Mouse (Mus musculus): Measurements from ENCODE around the gene Mllt6. TPM values are rescaled to one million over a fixed set of nuclear protein-coding genes. Genes with fewer than 3 reads are reported as not detected.
A peak's percentile ranks its signal among the peaks of the same experiment; 100 is the strongest.

Gene Mllt6
- total RNA-seq, 2 experiments from 2014 or later = 67.0 to 68.8 TPM

DNA sequence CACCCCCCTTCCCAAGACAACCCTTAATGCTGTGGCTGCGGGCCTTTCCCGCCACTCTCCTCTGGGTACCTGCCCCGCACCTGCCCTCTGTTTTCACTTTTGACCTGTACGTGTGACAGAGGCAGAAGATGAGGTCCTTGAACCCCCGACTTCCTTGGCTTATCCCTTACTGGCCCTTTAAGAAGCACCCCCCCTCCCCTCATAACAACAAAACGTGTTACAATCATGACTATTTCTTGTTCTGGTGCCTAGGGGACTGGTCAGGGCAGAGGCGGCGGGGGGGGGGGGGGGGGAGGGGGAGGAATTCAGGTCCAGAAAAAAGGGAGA, 1.1 kb downstream of the Mllt6 start:
- intact Hi-C loops (cut with DNase I) = loop anchor here (1.0 kb wide), 1 partner anchor 21 kb away; the partner anchor contains the start of gene Cisd3

DNA sequence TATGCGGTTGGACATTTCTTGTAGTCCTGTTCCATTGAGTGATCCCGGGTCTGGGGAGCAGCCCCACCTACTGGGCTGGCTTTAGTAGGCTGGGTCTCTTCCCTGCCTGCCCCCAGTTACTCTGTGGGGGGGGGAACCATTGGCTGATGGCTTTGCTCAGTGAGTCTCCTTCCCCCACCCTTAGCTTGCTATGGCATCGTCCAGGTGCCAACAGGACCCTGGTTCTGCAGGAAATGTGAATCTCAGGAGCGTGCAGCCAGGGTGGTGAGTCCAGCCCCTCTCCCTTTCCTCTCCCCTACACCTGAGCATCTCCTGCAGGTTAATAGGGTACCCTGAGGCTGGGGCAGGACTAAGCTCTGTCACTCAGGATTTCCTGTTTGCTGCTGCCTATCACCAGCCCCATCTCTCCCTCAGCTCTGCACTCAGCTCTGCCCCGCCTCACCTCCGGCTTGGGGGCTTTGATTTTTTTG, 1.6 kb downstream of the Mllt6 start:
- no peak for DNase-seq
- intact Hi-C loops (cut with DNase I) = loop anchor here (1.0 kb wide), 1 partner anchor 20 kb away; the partner anchor contains the start of gene Cisd3

More for the DNA sequence above, 1.1 kb downstream of the Mllt6 start:
- no peak for DNase-seq

DNA sequence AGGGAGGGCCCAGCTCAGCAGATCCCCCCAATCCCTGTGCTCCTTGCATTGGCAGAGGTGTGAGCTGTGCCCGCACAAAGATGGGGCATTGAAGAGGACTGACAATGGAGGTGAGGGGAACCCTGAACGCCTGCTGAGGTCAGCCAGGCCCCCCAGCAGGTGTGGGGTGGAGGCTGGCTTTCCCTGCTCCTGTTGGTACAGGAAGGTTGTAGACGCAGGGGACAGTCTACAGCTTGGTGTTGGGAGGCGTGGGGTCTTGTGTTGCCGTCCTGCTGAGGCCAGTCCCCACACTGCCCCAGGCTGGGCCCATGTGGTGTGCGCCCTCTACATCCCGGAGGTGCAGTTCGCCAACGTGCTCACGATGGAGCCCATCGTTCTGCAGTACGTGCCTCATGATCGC, 2.2 kb downstream of the Mllt6 start:
- intact Hi-C loops (cut with DNase I) = no loop called here

DNA sequence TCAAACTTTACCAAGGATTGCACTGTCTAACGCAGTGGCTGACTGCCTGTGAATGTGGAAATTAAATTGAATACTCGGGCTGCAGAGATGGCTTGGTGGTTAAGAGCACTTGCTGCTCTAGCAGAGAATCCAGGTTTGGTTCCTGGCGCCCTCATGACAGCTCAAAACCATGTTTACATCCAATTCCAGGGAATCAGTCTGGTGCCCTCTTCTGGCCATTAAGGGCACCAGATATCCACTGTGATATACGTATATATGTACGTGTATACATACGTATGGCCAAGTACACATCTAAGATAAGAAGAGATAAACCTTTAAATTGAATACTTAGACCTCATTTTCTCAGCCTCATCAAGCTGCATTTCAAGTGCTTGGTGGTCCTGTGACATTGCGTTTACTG, 3.0 kb downstream of the Mllt6 start:
- intact Hi-C loops (cut with DNase I) = no loop called here
- DNase-seq = no peak

More for the DNA sequence above, 2.2 kb downstream of the Mllt6 start:
- no peak for DNase-seq

DNA sequence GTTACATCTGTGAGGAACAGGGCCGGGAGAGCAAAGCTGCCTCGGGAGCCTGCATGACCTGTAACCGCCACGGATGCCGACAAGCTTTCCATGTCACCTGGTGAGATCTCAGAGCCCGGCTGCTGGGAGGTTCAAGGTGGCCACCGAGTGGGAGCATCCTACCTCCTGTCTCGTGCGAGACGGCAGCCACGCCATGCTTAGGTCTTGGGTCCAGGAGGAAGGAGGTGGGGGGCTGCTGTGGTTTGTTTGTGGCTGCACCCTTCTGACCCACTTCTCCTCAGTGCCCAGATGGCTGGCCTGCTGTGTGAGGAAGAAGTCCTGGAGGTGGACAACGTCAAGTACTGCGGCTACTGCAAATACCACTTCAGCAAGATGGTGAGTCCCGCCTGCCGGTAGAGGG, 3.6 kb downstream of the Mllt6 start:
- DNase-seq = no peak
- intact Hi-C loops (cut with DNase I) = no loop called here

DNA sequence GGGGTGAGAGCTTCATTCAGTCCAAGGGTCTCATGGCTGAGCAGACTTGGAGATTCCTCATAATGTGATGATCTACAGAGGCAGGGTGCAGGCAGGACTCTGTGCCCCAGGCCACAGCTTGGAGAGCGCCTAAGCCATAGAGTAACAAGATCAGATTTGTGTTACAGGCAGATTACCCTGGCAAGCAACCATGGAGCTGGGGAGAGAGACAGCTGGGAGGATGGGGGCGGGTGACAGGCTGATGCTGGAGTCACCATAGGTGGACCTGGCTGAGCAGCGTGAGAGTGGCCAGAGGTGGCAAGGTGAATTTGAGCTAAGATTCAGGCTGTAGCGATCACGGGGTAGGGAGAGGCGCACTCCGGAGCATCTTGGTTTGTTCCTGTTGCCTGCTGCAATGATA, 4.9 kb downstream of the Mllt6 start:
- DNase-seq = no peak
- intact Hi-C loops (cut with DNase I) = no loop called here

DNA sequence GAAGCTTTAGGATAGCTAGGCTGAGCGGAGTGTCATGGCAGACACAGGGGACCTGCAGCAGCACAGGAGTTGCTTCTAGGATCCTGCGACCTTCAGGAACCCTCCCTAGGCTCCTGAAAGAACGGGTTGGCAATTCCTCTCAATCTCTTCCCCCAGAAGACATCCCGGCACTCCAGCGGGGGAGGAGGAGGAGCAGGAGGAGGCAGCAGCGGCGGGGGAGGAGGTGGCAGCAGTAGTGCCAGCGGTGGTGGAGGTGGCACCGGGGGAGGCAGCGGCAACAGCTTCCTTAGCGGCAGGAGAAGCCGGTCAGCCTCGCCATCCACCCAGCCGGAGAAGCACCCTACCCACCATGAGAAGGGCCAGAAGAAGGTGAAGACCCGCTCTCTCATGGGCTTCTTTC, 6.1 kb downstream of the Mllt6 start:
- intact Hi-C loops (cut with DNase I) = no loop called here
- no peak for DNase-seq

DNA sequence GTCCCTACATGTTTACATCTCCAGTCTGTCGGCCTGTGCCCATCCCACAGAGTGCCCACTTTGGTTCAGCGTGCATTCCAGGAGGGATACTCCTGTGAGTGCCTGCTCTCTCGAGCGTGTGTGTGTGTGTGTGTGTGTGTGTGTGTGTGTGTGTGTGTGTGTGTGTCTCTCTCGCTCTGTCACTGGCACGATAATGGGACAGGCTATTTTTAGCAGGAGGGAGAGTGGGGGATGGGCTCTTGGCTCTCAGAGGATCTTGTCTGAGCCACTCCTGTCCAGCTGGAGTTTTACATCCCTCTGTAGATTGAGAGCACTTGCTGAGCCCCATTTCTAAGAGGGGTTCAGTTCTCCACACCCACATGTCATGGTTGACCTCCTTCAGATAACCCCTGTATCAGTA, 6.6 kb downstream of the Mllt6 start:
- intact Hi-C loops (cut with DNase I) = no loop called here
- DNase-seq = peak; percentile 59 to 67

DNA sequence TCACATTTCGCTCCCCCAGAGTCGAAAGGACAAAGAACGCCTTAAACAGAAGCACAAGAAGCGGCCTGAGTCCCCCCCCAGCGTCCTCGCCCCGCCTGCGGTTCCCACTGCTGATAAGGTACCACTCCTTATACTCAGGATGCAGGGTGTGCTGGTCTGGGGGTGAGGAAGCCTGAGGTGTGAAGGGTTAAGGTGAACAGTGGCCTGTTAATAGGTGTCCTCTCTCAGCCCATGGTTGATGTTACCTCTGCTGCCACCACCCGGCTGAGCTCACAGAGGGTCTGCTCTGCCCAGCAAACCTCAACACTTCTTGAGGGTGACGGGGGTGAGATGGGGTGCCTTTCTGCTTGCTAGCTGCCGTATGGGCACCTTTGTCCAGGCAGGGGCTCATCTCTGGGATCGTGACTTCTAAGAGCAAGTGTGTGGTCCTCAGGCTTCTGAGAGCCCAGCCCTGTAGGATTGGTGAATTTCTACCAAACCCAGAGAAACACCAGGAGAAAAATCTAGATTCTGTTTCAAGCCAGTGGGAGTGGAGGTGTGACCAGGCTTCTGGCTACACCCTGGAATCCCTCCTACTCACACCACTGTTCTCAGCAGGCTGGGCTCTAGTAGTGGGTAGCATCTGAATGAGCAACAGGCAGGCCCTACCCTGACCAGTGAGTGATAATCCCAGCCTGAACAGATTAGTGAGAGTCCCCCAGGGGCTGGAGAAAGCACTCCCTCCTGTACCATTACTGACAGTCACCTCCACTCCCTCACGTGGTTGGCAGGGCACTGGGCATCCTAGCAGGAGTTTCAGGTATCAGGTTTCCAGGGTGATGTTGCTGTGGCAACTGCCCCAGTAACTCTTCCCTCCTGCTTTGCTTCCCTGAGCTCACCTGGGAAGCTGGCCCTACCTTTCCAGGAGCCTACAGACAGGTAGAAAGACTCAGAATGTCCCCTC, 7.3 kb downstream of the Mllt6 start:
- no peak for DNase-seq
- intact Hi-C loops (cut with DNase I) = no loop called here

DNA sequence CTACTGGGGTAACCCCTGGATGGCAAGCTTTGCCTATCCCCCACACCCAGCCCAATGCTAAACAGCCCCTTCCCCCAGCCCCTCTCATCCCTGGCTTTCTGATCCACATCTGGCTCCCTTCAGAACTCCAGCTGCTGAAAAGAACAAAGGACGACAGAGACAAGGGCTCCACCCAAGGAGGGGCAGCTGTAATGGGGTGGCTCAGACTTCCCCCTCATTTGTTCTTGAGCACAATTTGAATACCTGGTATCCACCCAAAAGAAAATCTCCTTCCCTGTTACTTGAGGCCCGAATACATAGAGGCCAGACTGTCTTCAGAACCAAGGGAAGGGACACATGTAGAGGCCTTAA, 7.9 kb downstream of the Mllt6 start:
- DNase-seq = no peak
- intact Hi-C loops (cut with DNase I) = no loop called here

DNA sequence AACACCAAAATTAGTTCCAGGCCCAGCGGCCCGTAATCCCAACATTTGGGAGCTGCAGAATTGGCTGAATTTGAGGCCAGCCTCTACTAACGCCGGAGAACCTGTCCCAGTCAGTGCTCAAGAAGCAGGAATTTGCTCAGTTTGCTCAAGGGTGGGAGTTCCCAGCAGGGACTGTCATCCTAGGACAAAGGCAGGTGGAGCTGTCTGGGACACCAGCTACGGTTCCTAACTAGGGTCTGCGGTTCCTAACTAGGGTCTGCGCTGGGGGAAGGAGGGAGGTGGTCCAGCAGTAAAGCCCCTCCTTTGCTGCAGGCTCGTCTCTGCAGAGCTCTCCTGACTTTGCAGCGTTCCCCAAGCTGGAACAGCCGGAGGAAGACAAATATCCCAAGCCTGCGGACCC, 9.9 kb downstream of the Mllt6 start:
- intact Hi-C loops (cut with DNase I) = no loop called here
- DNase-seq = no peak

DNA sequence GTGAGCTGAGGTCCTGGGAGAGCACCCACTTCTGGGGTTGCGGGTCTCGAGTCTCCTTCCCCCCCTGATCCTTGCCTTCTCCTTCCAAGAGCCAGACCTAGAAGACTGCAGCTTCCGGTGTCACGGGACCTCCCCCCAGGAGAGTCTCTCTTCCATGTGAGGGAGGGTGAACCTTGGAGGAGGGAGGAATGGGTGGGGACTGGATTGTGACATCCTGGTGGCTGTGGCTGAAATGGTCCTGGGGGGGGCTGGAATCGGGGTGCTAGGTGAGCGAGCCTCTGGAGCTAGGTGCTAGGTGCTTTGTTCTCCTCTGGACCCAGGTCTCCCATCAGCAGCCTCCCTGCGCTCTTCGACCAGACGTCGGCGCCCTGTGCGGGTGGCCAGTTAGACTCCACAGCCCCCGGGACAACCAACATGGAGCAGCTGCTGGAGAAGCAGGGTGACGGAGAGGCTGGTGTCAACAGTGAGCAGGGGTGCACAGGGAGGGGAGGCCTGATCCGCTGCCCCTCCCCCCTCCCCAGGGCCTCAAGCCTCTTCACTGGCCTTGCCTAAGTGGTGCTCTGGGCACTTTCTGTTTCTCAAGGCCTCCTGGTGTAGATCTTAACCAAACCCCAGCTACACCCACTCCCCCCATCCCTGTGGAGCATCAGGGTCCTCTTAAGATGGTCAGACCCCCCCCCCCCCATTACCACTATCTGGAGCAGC, 13.0 kb downstream of the Mllt6 start:
- no peak for DNase-seq
- intact Hi-C loops (cut with DNase I) = no loop called here

DNA sequence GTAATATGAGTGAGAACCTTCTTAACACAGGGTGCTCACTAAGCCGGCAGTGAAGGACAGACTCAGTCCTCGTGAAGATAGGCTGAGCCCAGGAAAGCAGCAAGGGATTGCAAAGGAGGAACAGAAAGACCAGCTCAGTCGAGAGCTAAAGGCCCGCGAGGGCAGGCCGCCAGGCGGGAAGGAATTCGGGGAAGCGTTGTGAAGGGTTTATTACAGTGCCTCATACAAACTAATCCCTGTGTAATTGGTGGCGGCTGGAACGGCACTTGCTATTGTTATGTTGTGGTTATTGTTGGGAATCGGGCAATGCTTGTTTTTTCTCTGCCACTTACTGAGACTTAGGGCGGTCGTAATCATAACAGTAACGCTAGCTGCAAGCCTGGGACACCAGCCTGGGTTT, 14.2 kb downstream of the Mllt6 start:
- intact Hi-C loops (cut with DNase I) = no loop called here
- DNase-seq = no peak

DNA sequence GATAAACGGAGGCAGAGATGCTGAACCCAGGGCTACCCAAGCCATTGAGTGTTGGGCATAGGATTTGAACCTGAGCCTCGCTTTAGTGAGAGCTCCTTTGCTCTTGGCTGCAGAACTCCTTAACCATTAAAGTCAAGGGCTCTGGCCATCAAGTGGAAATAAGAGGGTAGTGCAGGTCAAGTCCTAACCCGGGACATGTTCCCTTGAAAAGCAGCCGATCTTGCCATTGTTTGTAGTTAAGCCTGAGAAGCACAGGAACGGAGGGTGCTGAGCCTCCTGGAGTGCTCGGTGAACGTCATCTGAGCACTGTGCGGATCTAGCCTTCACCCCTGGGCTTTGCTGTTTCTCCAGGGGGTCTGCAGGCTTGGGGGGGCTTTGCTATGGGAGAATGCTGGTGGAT, 14.6 kb downstream of the Mllt6 start:
- intact Hi-C loops (cut with DNase I) = no loop called here
- no peak for DNase-seq

DNA sequence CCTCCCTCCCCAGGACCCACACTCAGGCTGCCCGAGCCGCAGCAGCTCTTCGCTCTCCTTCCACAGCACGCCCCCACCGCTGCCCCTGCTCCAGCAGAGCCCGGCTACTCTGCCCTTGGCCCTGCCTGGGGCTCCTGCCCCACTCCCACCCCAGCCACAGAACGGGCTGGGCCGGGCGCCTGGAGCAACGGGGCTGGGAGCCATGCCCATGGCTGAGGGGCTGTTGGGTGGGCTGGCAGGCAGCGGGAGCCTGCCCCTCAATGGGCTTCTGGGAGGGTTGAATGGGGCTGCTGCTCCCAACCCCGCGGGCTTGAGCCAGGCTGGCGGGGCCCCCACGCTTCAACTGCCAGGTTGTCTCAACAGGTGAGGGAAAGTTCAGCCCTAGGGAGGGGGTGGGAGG, 15.1 kb downstream of the Mllt6 start:
- DNase-seq = no peak
- intact Hi-C loops (cut with DNase I) = no loop called here

DNA sequence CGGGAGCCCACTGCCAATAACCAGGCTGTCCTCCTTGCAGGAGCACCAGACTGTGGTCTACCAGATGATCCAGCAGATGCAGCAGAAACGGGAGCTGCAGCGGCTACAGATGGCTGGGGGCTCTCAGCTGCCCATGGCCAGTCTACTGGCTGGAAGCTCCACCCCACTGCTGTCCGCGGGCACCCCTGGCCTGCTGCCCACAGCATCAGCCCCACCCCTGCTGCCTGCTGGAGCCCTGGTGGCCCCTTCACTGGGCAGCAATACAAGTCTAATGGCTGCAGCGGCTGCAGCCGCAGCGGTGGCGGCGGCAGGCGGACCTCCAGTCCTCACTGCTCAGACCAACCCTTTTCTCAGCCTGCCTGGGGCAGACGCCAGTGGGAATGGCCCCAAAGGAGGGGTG, 17.2 kb downstream of the Mllt6 start:
- no peak for DNase-seq
- intact Hi-C loops (cut with DNase I) = no loop called here

DNA sequence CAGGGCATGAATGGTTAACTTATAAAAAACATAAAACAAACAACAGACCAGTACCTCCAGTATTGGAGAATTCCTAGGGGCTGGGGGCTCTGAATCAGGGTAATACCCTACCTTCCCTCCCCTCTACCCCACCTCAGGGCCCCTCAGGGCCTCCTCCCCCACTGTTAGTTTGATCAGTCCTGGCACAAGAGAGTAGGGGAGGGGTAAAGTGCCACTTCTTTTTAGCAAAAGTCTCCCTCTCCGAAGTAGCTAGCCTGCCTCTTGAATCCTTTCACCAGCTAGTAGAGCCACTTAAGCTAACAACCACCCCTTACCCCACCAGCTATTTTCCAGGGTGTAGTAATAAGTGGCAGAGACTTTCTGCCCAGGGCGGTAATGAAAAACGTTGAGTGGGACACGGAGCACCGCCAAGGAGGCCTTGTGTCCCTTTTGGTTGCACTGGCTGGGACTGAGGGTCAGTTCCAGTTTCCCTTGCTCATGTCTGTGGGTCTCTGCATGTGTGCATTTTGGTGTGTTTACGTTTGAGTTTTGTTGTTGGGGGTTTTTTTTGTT, 19.4 kb downstream of the Mllt6 start:
- DNase-seq = no peak
- intact Hi-C loops (cut with DNase I) = no loop called here

DNA sequence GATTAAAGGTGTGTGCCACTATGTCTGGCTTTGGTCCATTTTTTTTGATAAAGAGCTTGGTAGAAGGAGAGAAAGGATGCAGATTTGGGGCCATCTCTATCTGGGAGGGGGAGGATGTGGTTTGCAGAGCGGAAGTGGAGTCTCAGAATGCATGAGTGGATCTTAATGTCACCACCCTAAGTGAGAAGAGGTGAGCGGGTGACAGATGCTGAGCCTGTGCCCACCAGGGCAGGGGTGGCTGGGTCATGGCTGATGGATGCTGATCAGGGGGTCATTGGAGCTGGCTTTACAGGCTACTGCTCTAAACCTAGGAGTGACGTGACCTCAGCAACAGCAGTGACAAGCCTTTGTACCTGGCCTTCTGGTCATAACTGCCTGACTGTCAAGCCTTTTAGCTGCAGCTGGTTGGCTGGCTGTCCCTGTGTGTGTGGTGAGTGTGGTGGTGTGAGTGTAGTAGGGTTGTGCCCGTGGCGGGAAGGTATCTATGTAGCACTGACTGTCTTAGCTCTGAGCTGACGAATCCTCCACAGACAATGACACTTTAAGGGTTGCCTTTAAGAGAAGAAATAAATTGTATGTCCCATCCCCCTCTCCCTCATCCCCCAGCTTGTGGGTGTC, 21.0 kb downstream of the Mllt6 start:
- no peak for DNase-seq
- intact Hi-C loops (cut with DNase I) = no loop called here

DNA sequence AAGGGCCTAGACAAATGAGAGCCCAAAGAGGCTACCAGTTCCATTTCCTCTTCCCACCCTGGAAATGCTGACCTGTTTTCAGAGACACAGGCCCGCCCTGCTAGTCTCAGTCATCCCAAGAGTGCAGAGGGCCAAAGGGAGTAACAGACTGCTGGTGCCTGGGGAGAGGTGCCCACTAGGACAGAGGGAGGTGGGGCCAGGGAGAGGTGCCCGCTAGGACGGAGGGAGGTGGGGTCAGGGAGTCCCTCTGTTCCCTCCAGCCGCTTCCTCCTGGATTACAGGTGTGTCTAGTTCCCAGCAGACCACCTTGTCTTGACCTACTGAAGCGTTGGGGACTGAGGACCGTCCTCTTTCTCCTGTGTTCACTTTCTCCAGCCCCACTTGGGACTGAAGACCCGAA, 21.6 kb downstream of the Mllt6 start:
- intact Hi-C loops (cut with DNase I) = loop anchor here (1.0 to 5.0 kb wide), 2 partner anchors 20 to 152 kb away; no protein-coding TSS in a partner anchor
- peak in 1 of 2 experiments; percentile 37 for DNase-seq

DNA sequence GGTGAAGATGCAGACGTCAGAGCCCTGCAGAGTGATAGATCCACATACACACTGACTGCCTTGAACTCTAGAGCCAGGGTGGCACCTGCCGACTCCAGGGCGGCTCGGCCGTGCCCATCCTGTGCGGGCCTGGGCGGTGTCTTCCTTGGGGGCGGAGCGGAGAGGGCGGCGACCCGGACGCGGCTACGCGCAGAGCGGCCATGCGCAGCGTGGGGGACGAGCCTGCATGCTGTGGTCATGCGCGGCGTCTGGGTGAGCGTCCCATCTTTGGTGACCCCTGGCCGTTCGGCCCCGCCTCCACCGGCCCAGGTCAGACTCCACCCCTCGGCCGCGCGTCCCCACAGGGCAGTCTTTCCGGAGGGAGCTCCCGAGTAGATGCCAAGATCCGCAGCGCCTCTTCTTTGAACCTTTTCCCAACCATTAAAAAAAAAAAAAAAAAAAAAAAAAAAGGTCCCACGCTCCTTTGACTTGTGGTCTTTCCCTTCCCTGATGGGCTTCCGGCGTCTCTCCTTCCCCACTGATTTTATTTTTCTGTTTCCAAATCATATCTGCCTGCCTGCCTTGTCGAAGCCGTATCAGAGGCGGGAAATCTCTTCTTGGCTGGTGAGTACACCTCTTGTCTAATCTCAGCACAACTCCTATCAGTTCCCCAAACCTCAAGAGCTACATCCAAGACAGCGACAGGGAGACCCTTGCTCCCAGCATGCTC, 22.6 kb downstream of the Mllt6 start, which contains the start of gene Cisd3:
Gene Cisd3, plus strand, starts transcription at position 214 of the 709 bp plus-strand sequence.
- intact Hi-C loops (cut with DNase I) = loop anchor here (1.0 to 5.0 kb wide), 3 partner anchors 21 to 153 kb away; no protein-coding TSS in a partner anchor
- peak; percentile 92 to 94 for DNase-seq
